Mouse (Mus musculus) myocyte (in vitro differentiated cells): ENCODE measurements around the gene Rad18. TPM values are rescaled to one million over a fixed set of nuclear protein-coding genes. Genes with fewer than 3 reads are reported as not detected.

Experiments used
- H3K27me3 ChIP-seq: one replicate; pipeline ENCODE4 v1.6.1; 2011; ENCODE audit not compliant: control insufficient read depth, insufficient read depth, insufficient read length
- H3K36me3 ChIP-seq: one replicate; pipeline ENCODE4 v1.6.1; 2011; ENCODE audit not compliant: control insufficient read depth, insufficient read depth
- H3K4me2 ChIP-seq: one replicate; pipeline ENCODE4 v1.6.1; 2011; ENCODE audit warnings: low read depth, control low read depth
- H3K4me3 ChIP-seq: one replicate; pipeline ENCODE4 v1.5.1; 2011; ENCODE audit warnings: mild to moderate bottlenecking, control low read depth, moderate library complexity
- H3K79me2 ChIP-seq: one replicate; pipeline ENCODE4 v1.6.1; 2011; ENCODE audit not compliant: control insufficient read depth, insufficient read depth
- H3ac ChIP-seq: one replicate; pipeline ENCODE4 v1.6.1; 2011; ENCODE audit not compliant: control insufficient read depth, insufficient read length
- CEBPB ChIP-seq: IDR thresholded peaks from 2 replicates; pipeline ENCODE4 v1.6.1; 2011; ENCODE audit warnings: mild to moderate bottlenecking, moderate library complexity; ENCODE audit not compliant: poor library complexity, insufficient read depth, severe bottlenecking
- E2F4 ChIP-seq: IDR thresholded peaks from one replicate; pipeline ENCODE4 v1.6.1; 2011; ENCODE audit warnings: mild to moderate bottlenecking, control low read depth, moderate library complexity; ENCODE audit not compliant: insufficient read depth
- MAX ChIP-seq: IDR thresholded peaks from one replicate; pipeline ENCODE4 v1.6.1; 2011; ENCODE audit warnings: low read depth, mild to moderate bottlenecking, control low read depth
- MYOD1 ChIP-seq, 3 experiments: IDR thresholded peaks; one replicate each; pipeline ENCODE4 v1.6.1; 2011; ENCODE audit warnings: control low read depth in 2 of 3, low read depth in 2 of 3, mild to moderate bottlenecking in 2 of 3, moderate library complexity in 1 of 3; ENCODE audit not compliant: insufficient read length in 2 of 3, control insufficient read depth in 1 of 3
- MYOG ChIP-seq, 3 experiments: IDR thresholded peaks; one replicate each; pipeline ENCODE4 v1.6.1; 2011; ENCODE audit warnings: control low read depth in 2 of 3, low read depth in 2 of 3, mild to moderate bottlenecking in 2 of 3; ENCODE audit not compliant: insufficient read length in 2 of 3, control insufficient read depth in 1 of 3, insufficient read depth in 1 of 3
- POLR2A ChIP-seq: IDR thresholded peaks from one replicate; pipeline ENCODE4 v1.6.1; 2011; ENCODE audit warnings: low read depth, mild to moderate bottlenecking, control low read depth, moderate library complexity; ENCODE audit not compliant: insufficient read length
- POLR2AphosphoS2 ChIP-seq: IDR thresholded peaks from one replicate; pipeline ENCODE4 v1.6.1; 2011; ENCODE audit warnings: low read depth, control low read depth; ENCODE audit not compliant: insufficient read length
- REST ChIP-seq: IDR thresholded peaks from one replicate; pipeline ENCODE4 v1.6.1; 2011; ENCODE audit warnings: mild to moderate bottlenecking, control low read depth, moderate library complexity; ENCODE audit not compliant: insufficient read depth, insufficient read length
- SRF ChIP-seq: IDR thresholded peaks from one replicate; pipeline ENCODE4 v1.6.1; 2011; ENCODE audit warnings: low read depth; ENCODE audit not compliant: control insufficient read depth, insufficient read length
- TCF12 ChIP-seq: IDR thresholded peaks from one replicate; pipeline ENCODE4 v1.6.1; 2011; ENCODE audit warnings: mild to moderate bottlenecking, control low read depth; ENCODE audit not compliant: poor library complexity, insufficient read depth, severe bottlenecking
- TCF3 ChIP-seq: IDR thresholded peaks from one replicate; pipeline ENCODE4 v1.6.1; 2011; ENCODE audit warnings: low read depth, control low read depth; ENCODE audit not compliant: insufficient read length
- USF1 ChIP-seq: IDR thresholded peaks from one replicate; pipeline ENCODE4 v1.6.1; 2011; ENCODE audit warnings: low read depth, mild to moderate bottlenecking, control low read depth, moderate library complexity
- polyA plus RNA-seq: library from polyadenylated mRNA; unstranded; fragments of >200 nt; fragmentation: generic; extraction: Trizol; gene quantifications from one replicate; pipeline ENCODE4 v1.2.1, GENCODE M21; 2012; ENCODE audit warnings: missing spikeins

The Rad18 gene
- polyA plus RNA-seq, 1 experiment: 2.8 TPM

GRCm38 (mm10) chr6:112694492-112694891 is 2.0 kb downstream of the Rad18 start:
- H3K36me3 ChIP-seq: no peaks in the 10 kb centered on the region
- H3K79me2 ChIP-seq: peaks cover 26% of the 10 kb centered on the region
- H3K4me3 ChIP-seq: no peak overlapping the region
- H3K4me2 ChIP-seq: no peak overlapping the region
- no peak overlapping the region for H3ac ChIP-seq
- no peaks in the 10 kb centered on the region for H3K27me3 ChIP-seq
- TF ChIP-seq MYOD1 (IDR thresholded peaks at IDR 0.05; ENCODE audit: control insufficient read depth in 1 of 3, insufficient read length in 2 of 3, low read depth in 2 of 3): no peak
- no peak for TF ChIP-seq MAX
- no peak for TF ChIP-seq TCF12
- TF ChIP-seq CEBPB: no peak

GRCm38 (mm10) chr6:112691523-112691922 is 5.0 kb downstream of the Rad18 start:
- no peak overlapping the region for H3K4me2 ChIP-seq
- TF ChIP-seq CEBPB (no peak), TCF3 (no peak), SRF (no peak), MAX (no peak), E2F4 (no peak), MYOD1 (IDR thresholded peaks at IDR 0.05; ENCODE audit: control insufficient read depth in 1 of 3, insufficient read length in 2 of 3, low read depth in 2 of 3) (no peak), USF1 (no peak), TCF12 (no peak)
- H3K27me3 ChIP-seq: no peaks in the 10 kb centered on the region
- peaks cover 30% of the 10 kb centered on the region for H3K79me2 ChIP-seq
- H3K36me3 ChIP-seq: no peaks in the 10 kb centered on the region
- no peak overlapping the region for H3ac ChIP-seq
- no peak overlapping the region for H3K4me3 ChIP-seq

GRCm38 (mm10) chr6:112688033-112688432 is 8.5 kb downstream of the Rad18 start:
- no peak overlapping the region for H3K4me3 ChIP-seq

GRCm38 (mm10) chr6:112686485-112686884 is 10.0 kb downstream of the Rad18 start:
- Histone ChIP-seq H3K4me2 (peak overlapping the region; percentile 28), H3K4me3 (no peak overlapping the region), H3K27me3 (no peaks in the 10 kb centered on the region), H3K36me3 (peaks cover 3% of the 10 kb centered on the region), H3K79me2 (peaks cover 4% of the 10 kb centered on the region), H3ac (no peak overlapping the region)
- TF ChIP-seq CEBPB (no peak), MAX (no peak), POLR2A (no peak), MYOD1 (IDR thresholded peaks at IDR 0.05; ENCODE audit: control insufficient read depth in 1 of 3, insufficient read length in 2 of 3, low read depth in 2 of 3) (no peak), SRF (no peak), TCF12 (no peak), TCF3 (no peak), POLR2AphosphoS2 (no peak), USF1 (no peak), E2F4 (no peak), REST (no peak), MYOG (IDR thresholded peaks at IDR 0.05; ENCODE audit: control insufficient read depth in 1 of 3, insufficient read depth in 1 of 3, insufficient read length in 2 of 3, low read depth in 2 of 3) (no peak)

More at GRCm38 (mm10) chr6:112688033-112688432, 8.5 kb downstream of the Rad18 start:
- no peak overlapping the region for H3ac ChIP-seq
- H3K79me2 ChIP-seq: peaks cover 7% of the 10 kb centered on the region
- H3K27me3 ChIP-seq: no peaks in the 10 kb centered on the region
- H3K36me3 ChIP-seq: no peaks in the 10 kb centered on the region
- TF ChIP-seq MYOG (IDR thresholded peaks at IDR 0.05; ENCODE audit: control insufficient read depth in 1 of 3, insufficient read depth in 1 of 3, insufficient read length in 2 of 3, low read depth in 2 of 3) (no peak), USF1 (no peak), E2F4 (no peak), TCF3 (no peak), SRF (no peak)
- H3K4me2 ChIP-seq: no peak overlapping the region

GRCm38 (mm10) chr6:112684065-112684464 is 12.4 kb downstream of the Rad18 start:
- Histone ChIP-seq H3K4me2 (no peak overlapping the region), H3K4me3 (no peak overlapping the region)
- TF ChIP-seq TCF3: no peak
- TF ChIP-seq POLR2AphosphoS2: no peak
- no peak for TF ChIP-seq POLR2A
- no peak for TF ChIP-seq SRF
- no peak for TF ChIP-seq MYOD1 (IDR thresholded peaks at IDR 0.05; ENCODE audit: control insufficient read depth in 1 of 3, insufficient read length in 2 of 3, low read depth in 2 of 3)
- TF ChIP-seq USF1: no peak
- TF ChIP-seq REST: no peak
- TF ChIP-seq MAX: no peak
- TF ChIP-seq CEBPB: no peak
- TF ChIP-seq TCF12: no peak
- TF ChIP-seq E2F4: no peak
- no peak for TF ChIP-seq MYOG (IDR thresholded peaks at IDR 0.05; ENCODE audit: control insufficient read depth in 1 of 3, insufficient read depth in 1 of 3, insufficient read length in 2 of 3, low read depth in 2 of 3)

More at GRCm38 (mm10) chr6:112684065-112684464, 12.4 kb downstream of the Rad18 start:
- Histone ChIP-seq H3K79me2 (peaks cover 4% of the 10 kb centered on the region), H3ac (no peak overlapping the region), H3K36me3 (peaks cover 20% of the 10 kb centered on the region), H3K27me3 (no peaks in the 10 kb centered on the region)
